Mouse (Mus musculus): ENCODE results near the gene Ovca2. TPM values are rescaled to one million over a fixed set of nuclear protein-coding genes. Genes with fewer than 3 reads are reported as not detected.
A peak's percentile ranks its signal among the peaks of the same experiment; 100 is the strongest.

Gene Ovca2
- polyA plus RNA-seq, 1 experiment from 2014 or later: 24.6 TPM

- 6% methylated on average over 23 of the region's 23 CpGs for WGBS
- Histone ChIP-seq H3K27me3 (replicated peaks; ENCODE audit: control insufficient read depth, insufficient read depth, low read length) (peaks cover 86% of the 10 kb centered on the region), H3K4me1 (ENCODE audit: control insufficient read depth, insufficient read depth, low read length) (peaks cover 27% of the 10 kb centered on the region), H3K4me3 (ENCODE audit: low read depth, low read length) (peak within 1 kb of the TSS; percentile 40), H3K27ac (ENCODE audit: low read depth, low read length) (peak within 1 kb of the TSS; percentile 48; the same call in 1 of the 2 replicates), H3K9me3 (replicated peaks; ENCODE audit: control insufficient read depth, low read length) (no peaks in the 10 kb centered on the region), H3K4me2 (ENCODE audit: low read length) (peak within 1 kb of the TSS; percentile 77), H3K9ac (ENCODE audit: low read length) (peak within 1 kb of the TSS; percentile 48; the same call in 1 of the 2 replicates), H3K36me3 (ENCODE audit: control insufficient read depth, insufficient read depth, low read length) (no peaks in the 10 kb centered on the region)
- ATAC-seq: no peak
- DNase-seq (ENCODE audit: low spot score): no peak
Measured at GRCm38 (mm10) chr11:75169405-75170080, 9.1 kb downstream of the Ovca2 start, which contains the start of gene Hic1. TSS of gene Hic1 (minus strand) at chr11:75169519.

DNA sequence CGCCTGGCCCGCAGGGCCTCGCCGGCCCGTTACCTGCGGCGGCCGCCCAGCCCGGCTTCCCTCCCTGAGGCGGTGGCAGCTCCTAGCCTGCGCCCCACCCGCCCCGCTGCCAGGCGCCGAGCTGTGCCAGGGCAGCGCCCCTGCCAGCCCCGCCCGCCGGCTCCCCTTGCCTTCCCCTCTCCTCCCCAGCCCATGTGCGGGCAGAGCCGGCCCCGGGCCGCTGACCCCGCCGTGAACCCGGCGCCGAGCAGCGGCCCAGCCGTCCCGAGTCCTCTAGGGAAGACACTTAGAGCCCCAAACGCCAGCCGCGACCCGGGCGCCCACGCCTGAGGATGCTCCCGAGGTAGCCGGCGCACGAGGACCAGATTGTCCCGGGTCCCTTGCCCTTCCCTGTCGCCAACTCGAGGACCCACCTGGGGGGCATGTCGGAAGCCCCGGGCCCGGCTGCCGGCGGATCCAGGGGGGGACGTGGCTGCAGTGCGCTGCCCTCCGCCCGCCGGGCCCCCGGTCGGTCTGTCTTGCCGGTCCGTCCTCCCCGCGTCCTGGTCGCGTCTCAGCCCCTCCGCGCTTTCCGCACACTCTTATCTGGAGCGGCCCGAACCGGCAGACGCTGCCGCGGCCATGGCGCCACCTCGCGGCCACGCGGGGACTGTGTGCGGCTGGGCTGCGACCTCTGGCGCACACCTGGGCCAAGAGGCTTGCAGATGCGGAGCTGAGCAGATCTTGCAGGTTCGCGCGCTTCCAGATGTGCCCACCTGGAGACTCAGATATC, 9.9 kb downstream of the Ovca2 start:
- H3K27me3 ChIP-seq (replicated peaks; ENCODE audit: control insufficient read depth, insufficient read depth, low read length): peaks cover 93% of the 10 kb centered on the region
- H3K36me3 ChIP-seq (ENCODE audit: control insufficient read depth, insufficient read depth, low read length): 0 out of 2 replicates have a peak, but pooled peaks cover 2% of the 10 kb centered on the region
- H3K27ac ChIP-seq (ENCODE audit: low read depth, low read length): peak overlapping the region; percentile 48; the same call in 1 of the 2 replicates
- peak overlapping the region; percentile 77 for H3K4me2 ChIP-seq (ENCODE audit: low read length)
- H3K9ac ChIP-seq (ENCODE audit: low read length): peak overlapping the region; percentile 48; the same call in 1 of the 2 replicates
- ATAC-seq (0 out of 2 replicates have a peak, but pooled peaks have one; percentile 6), DNase-seq (ENCODE audit: low spot score) (peak; percentile 74)
- no peaks in the 10 kb centered on the region for H3K9me3 ChIP-seq (replicated peaks; ENCODE audit: control insufficient read depth, low read length)
- WGBS: under 1% methylated on average over 79 of the region's 83 CpGs
- peak overlapping the region; percentile 40 for H3K4me3 ChIP-seq (ENCODE audit: low read depth, low read length)
- H3K4me1 ChIP-seq (ENCODE audit: control insufficient read depth, insufficient read depth, low read length): peaks cover 25% of the 10 kb centered on the region

DNA sequence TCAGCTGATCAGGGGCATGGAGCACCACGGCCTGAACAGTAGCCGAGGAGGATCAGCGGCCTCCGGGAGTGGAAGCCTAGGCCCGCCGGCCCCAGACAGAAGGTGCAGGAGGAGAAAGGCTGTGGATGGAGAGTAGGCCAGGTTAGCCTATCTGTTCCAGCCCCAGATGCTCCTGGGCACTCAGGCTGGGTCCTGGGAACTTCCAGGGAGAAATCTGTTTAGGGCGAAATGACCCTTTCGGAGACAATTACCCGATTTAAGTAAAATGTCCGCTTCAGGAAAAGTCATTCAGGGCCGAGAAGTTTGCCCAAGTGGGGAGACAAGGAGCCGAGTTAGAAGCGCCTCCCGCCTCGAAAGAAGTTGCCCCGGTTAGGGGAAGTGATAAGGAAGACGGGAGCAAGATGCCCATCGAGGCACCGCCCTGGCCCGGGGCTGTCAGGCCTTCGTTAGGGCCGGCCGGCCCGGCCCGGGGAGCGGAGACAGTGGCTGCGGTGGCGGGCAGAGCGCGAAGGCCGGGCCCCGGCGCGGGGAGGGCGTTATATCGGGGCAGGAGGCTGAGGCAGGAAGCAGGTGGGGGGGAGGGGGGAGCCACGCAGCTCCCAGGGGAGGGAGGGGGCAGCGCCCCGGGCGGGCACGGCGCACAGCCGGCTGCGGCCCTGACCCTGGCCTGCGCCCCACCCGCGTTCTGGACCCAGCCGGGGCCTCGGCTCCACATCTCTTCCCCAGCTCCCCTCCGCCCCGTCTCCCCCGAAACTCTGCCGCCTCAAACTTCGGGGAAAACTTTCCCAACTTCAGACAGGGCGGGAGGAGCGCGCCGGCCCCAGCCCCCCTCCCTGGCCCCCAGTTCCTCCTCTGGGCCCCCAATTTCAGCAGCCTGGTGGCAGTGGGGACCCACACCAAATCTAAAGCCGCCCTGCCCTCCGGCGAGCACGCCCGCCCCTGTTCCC, 10.7 kb downstream of the Ovca2 start:
- DNase-seq (ENCODE audit: low spot score): no peak
- Histone ChIP-seq H3K27ac (ENCODE audit: low read depth, low read length) (0 out of 2 replicates have a peak overlapping the region, but pooled peaks have one; percentile 48), H3K4me2 (ENCODE audit: low read length) (peak overlapping the region; percentile 77), H3K36me3 (ENCODE audit: control insufficient read depth, insufficient read depth, low read length) (peaks cover 8% of the 10 kb centered on the region), H3K9ac (ENCODE audit: low read length) (peak overlapping the region; percentile 48; the same call in 1 of the 2 replicates), H3K4me3 (ENCODE audit: low read depth, low read length) (peak overlapping the region; percentile 40), H3K27me3 (replicated peaks; ENCODE audit: control insufficient read depth, insufficient read depth, low read length) (peaks cover 94% of the 10 kb centered on the region), H3K9me3 (replicated peaks; ENCODE audit: control insufficient read depth, low read length) (no peaks in the 10 kb centered on the region), H3K4me1 (ENCODE audit: control insufficient read depth, insufficient read depth, low read length) (peaks cover 23% of the 10 kb centered on the region)
- ATAC-seq: no peak
- WGBS: 2% methylated on average over 52 of the region's 63 CpGs

DNA sequence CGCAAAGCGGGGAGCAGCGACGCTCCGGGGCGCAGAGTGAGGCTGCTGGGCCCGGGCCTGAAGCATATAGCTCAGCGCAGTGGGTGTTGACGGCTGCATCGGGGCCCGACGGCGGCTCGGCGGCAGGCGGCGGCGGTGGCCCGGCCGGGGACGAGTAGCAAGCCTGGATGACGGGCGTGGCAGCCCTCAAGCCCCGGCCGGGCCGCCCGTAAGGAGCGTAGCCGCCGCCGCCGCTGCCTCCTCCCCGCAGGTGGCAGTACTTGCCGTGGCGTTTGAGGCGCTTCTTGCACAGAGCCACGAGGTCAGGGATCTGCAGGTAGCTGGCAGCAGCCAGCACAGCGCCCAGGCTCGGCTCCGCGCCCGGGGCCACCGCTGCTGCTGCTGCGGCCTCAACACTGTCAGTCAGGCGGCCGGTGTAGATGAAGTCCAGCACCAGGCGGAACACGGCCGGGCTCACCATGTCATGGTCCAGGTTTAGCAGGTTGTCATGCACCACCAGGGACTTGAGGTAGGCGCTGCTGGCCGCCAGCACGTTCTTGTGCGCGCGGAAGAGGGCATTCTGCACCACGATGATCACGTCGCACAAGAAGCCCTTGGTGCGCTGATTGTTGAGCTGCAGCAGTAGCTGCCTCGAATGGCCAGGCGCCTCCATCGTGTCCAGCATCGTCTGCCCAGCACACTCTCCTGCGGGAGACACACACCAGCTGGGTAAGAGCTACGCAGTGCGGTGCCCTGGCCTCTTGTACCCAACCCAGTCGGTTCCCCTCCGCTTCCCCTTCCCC, 11.6 kb downstream of the Ovca2 start:
- Histone ChIP-seq H3K4me1 (ENCODE audit: control insufficient read depth, insufficient read depth, low read length) (peaks cover 21% of the 10 kb centered on the region), H3K36me3 (ENCODE audit: control insufficient read depth, insufficient read depth, low read length) (peaks cover 12% of the 10 kb centered on the region), H3K4me3 (ENCODE audit: low read depth, low read length) (peak overlapping the region; percentile 40), H3K9me3 (replicated peaks; ENCODE audit: control insufficient read depth, low read length) (no peaks in the 10 kb centered on the region), H3K9ac (ENCODE audit: low read length) (peak overlapping the region; percentile 26), H3K27me3 (replicated peaks; ENCODE audit: control insufficient read depth, insufficient read depth, low read length) (peaks cover 86% of the 10 kb centered on the region), H3K27ac (ENCODE audit: low read depth, low read length) (no peak overlapping the region), H3K4me2 (ENCODE audit: low read length) (peak overlapping the region; percentile 43)
- 2% methylated on average over 61 of the region's 68 CpGs for WGBS
- DNase-seq (ENCODE audit: low spot score): no peak
- ATAC-seq: no peak

DNA sequence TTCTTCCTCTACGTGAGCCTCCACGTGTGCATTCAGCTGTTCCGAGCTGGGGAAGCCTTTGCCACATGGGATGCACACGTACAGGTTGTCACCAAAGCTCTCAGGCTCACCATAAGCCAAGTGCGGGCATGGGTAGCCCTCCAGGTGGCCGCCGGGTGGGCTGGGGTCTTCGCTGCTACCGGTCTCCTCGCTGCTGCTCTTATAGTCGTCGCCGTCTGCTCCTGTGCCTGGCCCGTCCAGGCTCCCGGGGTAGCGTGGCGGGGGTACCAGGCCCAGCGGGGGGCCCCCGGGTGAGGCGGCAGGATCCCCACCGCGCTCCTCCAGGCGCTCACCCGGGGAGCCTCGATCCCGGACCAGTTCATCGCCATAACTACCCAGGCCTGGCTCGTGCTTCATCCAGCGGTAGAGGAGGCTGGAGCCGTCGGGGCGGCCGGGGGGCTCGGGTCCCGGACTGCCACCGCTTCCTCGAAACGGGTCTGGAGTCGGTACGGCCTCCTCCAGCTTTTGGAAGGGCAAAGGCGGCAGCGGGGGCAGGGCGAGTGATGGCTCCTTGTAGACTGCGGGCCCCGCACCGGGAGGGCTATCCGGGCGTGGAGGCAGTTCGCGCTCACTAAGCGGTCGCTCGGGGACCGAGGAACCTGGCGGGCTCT, 12.3 kb downstream of the Ovca2 start:
- no peak overlapping the region for H3K27ac ChIP-seq (ENCODE audit: low read depth, low read length)
- peaks cover 21% of the 10 kb centered on the region for H3K4me1 ChIP-seq (ENCODE audit: control insufficient read depth, insufficient read depth, low read length)
- H3K4me3 ChIP-seq (ENCODE audit: low read depth, low read length): peak overlapping the region; percentile 19
- WGBS: 2% methylated on average over 51 of the region's 55 CpGs
- H3K27me3 ChIP-seq (replicated peaks; ENCODE audit: control insufficient read depth, insufficient read depth, low read length): peaks cover 78% of the 10 kb centered on the region
- peaks cover 17% of the 10 kb centered on the region for H3K36me3 ChIP-seq (ENCODE audit: control insufficient read depth, insufficient read depth, low read length)
- H3K9me3 ChIP-seq (replicated peaks; ENCODE audit: control insufficient read depth, low read length): no peaks in the 10 kb centered on the region
- H3K9ac ChIP-seq (ENCODE audit: low read length): peak overlapping the region; percentile 26
- no peak for DNase-seq (ENCODE audit: low spot score)
- peak overlapping the region; percentile 43 for H3K4me2 ChIP-seq (ENCODE audit: low read length)
- no peak for ATAC-seq

DNA sequence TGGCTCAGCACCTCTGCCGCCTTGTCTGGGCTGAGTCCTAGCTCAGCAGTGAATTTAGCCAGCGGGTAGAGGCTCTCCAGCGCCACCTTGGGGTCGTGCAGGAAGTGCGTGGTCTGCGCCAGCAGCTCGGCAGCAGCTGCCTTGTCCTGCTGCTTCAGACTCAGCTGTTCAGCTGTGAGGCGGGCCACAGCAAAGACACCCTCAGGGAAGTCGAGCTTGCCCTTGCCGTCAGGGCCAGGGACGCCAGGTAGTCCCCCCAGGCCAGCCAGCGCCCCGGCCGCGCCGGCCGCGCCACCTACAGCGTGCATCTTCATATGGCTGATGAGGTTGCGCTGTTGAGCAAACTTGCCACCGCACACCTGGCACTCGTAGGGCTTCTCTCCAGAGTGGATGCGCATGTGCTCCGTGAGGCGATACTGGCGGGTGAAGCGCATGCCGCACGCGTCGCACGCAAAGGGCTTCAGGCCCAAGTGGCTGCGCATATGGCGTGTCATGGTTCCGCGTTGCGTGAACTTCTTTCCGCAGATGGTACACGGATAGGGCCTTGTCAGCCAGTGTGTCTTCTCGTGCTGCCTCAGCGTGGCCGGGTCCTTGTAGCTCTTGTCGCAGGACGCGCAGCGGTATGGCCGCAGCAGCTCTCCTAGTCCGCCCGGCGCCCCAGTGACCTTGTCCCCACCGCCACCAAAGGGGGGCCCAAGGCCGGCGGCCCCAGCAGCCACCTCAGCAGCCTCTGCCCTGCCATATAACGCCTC, 13.0 kb downstream of the Ovca2 start:
- DNase-seq (ENCODE audit: low spot score): peak; percentile 66
- Histone ChIP-seq H3K9ac (ENCODE audit: low read length) (peak overlapping the region; percentile 17; the same call in 1 of the 2 replicates), H3K4me1 (ENCODE audit: control insufficient read depth, insufficient read depth, low read length) (peaks cover 18% of the 10 kb centered on the region), H3K4me3 (ENCODE audit: low read depth, low read length) (peak overlapping the region; percentile 19; the same call in 1 of the 2 replicates), H3K27ac (ENCODE audit: low read depth, low read length) (no peak overlapping the region), H3K27me3 (replicated peaks; ENCODE audit: control insufficient read depth, insufficient read depth, low read length) (peaks cover 71% of the 10 kb centered on the region), H3K9me3 (replicated peaks; ENCODE audit: control insufficient read depth, low read length) (no peaks in the 10 kb centered on the region), H3K4me2 (ENCODE audit: low read length) (peak overlapping the region; percentile 43), H3K36me3 (ENCODE audit: control insufficient read depth, insufficient read depth, low read length) (peaks cover 23% of the 10 kb centered on the region)
- WGBS: 3% methylated on average over 54 of the region's 54 CpGs
- no peak for ATAC-seq

- DNase-seq (ENCODE audit: low spot score): no peak
- peaks cover 31% of the 10 kb centered on the region for H3K36me3 ChIP-seq (ENCODE audit: control insufficient read depth, insufficient read depth, low read length)
- H3K4me1 ChIP-seq (ENCODE audit: control insufficient read depth, insufficient read depth, low read length): peaks cover 9% of the 10 kb centered on the region
- H3K27ac ChIP-seq (ENCODE audit: low read depth, low read length): no peak overlapping the region
- ATAC-seq: no peak
- no peak overlapping the region for H3K9ac ChIP-seq (ENCODE audit: low read length)
- H3K9me3 ChIP-seq (replicated peaks; ENCODE audit: control insufficient read depth, low read length): no peaks in the 10 kb centered on the region
- no peak overlapping the region for H3K4me2 ChIP-seq (ENCODE audit: low read length)
- 13% methylated on average over 15 of the region's 15 CpGs for WGBS
- H3K27me3 ChIP-seq (replicated peaks; ENCODE audit: control insufficient read depth, insufficient read depth, low read length): peaks cover 65% of the 10 kb centered on the region
- H3K4me3 ChIP-seq (ENCODE audit: low read depth, low read length): 0 out of 2 replicates have a peak overlapping the region, but pooled peaks have one; percentile 19
Measured at GRCm38 (mm10) chr11:75164750-75165149, 13.9 kb downstream of the Ovca2 start.

Data from forebrain, embryonic 14.5 days (tissue).